Mouse (Mus musculus) embryo, embryonic 11.5 days (tissue): Measurements from ENCODE around the gene Sbk1.
"Not testable (repeated sequence)": the region's sequence is repeated elsewhere in the genome, so short reads cannot be mapped to it uniquely, and the experiment has no call there.

Experiments
- DNase-seq: peaks from one replicate; pipeline ENCODE4 v3.0.0-alpha.2; 2012; ENCODE audit warnings: low read depth, low spot score

Sbk1 gene

GRCm38 (mm10) chr7:126263964-126264363 is 8.5 kb upstream of the Sbk1 start:
- DNase-seq, result no peak

- DNase-seq, result no peak
Observed at GRCm38 (mm10) chr7:126265949-126266348, 6.5 kb upstream of the Sbk1 start.

GRCm38 (mm10) chr7:126266372-126266870 is 6.0 kb upstream of the Sbk1 start:
- no peak for DNase-seq

- DNase-seq, result no peak
Observed at GRCm38 (mm10) chr7:126267606-126268005, 4.8 kb upstream of the Sbk1 start.

- peak; percentile 29 for DNase-seq
Observed at GRCm38 (mm10) chr7:126272770-126273311, 422 bp downstream of the Sbk1 start.

GRCm38 (mm10) chr7:126273351-126274042 is 1.1 kb downstream of the Sbk1 start:
- DNase-seq, result no peak

GRCm38 (mm10) chr7:126274137-126274536 is 1.7 kb downstream of the Sbk1 start:
- DNase-seq, result no peak

- DNase-seq, result no peak
Observed at GRCm38 (mm10) chr7:126274626-126275025, 2.2 kb downstream of the Sbk1 start.

GRCm38 (mm10) chr7:126275711-126276110 is 3.3 kb downstream of the Sbk1 start:
- no peak for DNase-seq

GRCm38 (mm10) chr7:126276297-126276696 is 3.9 kb downstream of the Sbk1 start:
- DNase-seq, result no peak

GRCm38 (mm10) chr7:126277536-126278295 is 5.3 kb downstream of the Sbk1 start:
- no peak for DNase-seq

GRCm38 (mm10) chr7:126278799-126279198 is 6.4 kb downstream of the Sbk1 start:
- DNase-seq, result no peak

GRCm38 (mm10) chr7:126279774-126280482 is 7.5 kb downstream of the Sbk1 start:
- DNase-seq, result no peak

GRCm38 (mm10) chr7:126280696-126281095 is 8.3 kb downstream of the Sbk1 start:
- no peak for DNase-seq

GRCm38 (mm10) chr7:126281876-126282682 is 9.7 kb downstream of the Sbk1 start:
- DNase-seq, result no peak

- DNase-seq, result not testable (repeated sequence)
Observed at GRCm38 (mm10) chr7:126282683-126282990, 10.2 kb downstream of the Sbk1 start.

- no peak for DNase-seq
Observed at GRCm38 (mm10) chr7:126284021-126284420, 11.6 kb downstream of the Sbk1 start.

GRCm38 (mm10) chr7:126284441-126284840 is 12.0 kb downstream of the Sbk1 start:
- no peak for DNase-seq

GRCm38 (mm10) chr7:126284865-126285264 is 12.4 kb downstream of the Sbk1 start:
- DNase-seq, result no peak

- DNase-seq, result no peak
Observed at GRCm38 (mm10) chr7:126285293-126286211, 13.1 kb downstream of the Sbk1 start.
